Mouse (Mus musculus) liver, postnatal 0 days (tissue): ENCODE results near the gene Dusp27. TPM values are rescaled to one million over a fixed set of nuclear protein-coding genes. Genes with fewer than 3 reads are reported as not detected.

ENCODE experiments used
- ATAC-seq: fragments of 200-750 bp; cut with Nextera tagmentation; 2 replicates; pipeline ENCODE4 v1.8.0; 2017; ENCODE audit warnings: mild to moderate bottlenecking, moderate library complexity
- DNase-seq: peaks from one replicate; pipeline ENCODE4 v3.0.0-alpha.2; 2016
- H3K27ac ChIP-seq: fragments of 300-500 bp; sonication (generic); 2 replicates; pipeline ENCODE4 v1.5.1; 2014; ENCODE audit warnings: antibody characterized with exemption, moderate library complexity, mild to moderate bottlenecking, low read depth
- H3K27me3 ChIP-seq: fragments of 300-500 bp; sonication (generic); 2 replicates; pipeline ENCODE4 v1.6.1; 2014; ENCODE audit warnings: low read length, control low read depth, mixed read lengths; ENCODE audit not compliant: insufficient read depth
- H3K36me3 ChIP-seq: fragments of 300-500 bp; sonication (generic); replicated peaks from 2 replicates; pipeline ENCODE4 v1.6.1; 2014; ENCODE audit warnings: mild to moderate bottlenecking, control low read depth, low read length, moderate library complexity, mixed read lengths; ENCODE audit not compliant: insufficient read depth
- H3K4me1 ChIP-seq: fragments of 300-500 bp; sonication (generic); 2 replicates; pipeline ENCODE4 v1.6.1; 2014; ENCODE audit warnings: antibody characterized with exemption, mild to moderate bottlenecking, control low read depth; ENCODE audit not compliant: insufficient read depth
- H3K4me2 ChIP-seq: fragments of 300-500 bp; sonication (generic); 2 replicates; pipeline ENCODE4 v1.6.1; 2014; ENCODE audit warnings: low read depth, mild to moderate bottlenecking, low read length, moderate library complexity, mixed read lengths
- H3K4me3 ChIP-seq: fragments of 300-500 bp; sonication (generic); 2 replicates; pipeline ENCODE4 v1.5.1; 2014; ENCODE audit warnings: low read depth, low read length
- H3K9ac ChIP-seq: fragments of 300-500 bp; sonication (generic); replicated peaks from 2 replicates; pipeline ENCODE4 v1.6.1; 2014; ENCODE audit warnings: mild to moderate bottlenecking, moderate library complexity
- H3K9me3 ChIP-seq: fragments of 300-500 bp; sonication (generic); 2 replicates; pipeline ENCODE4 v1.6.1; 2016; ENCODE audit warnings: mild to moderate bottlenecking, control low read depth, low read length, mixed read lengths
- CTCF ChIP-seq: sonication (generic); IDR thresholded peaks from 2 replicates; pipeline ENCODE4 v1.5.1; 2016; ENCODE audit warnings: antibody characterized with exemption, low read depth
- EP300 ChIP-seq: IDR thresholded peaks from 2 replicates; pipeline ENCODE4 v1.6.1; 2016; ENCODE audit warnings: antibody characterized with exemption, low read depth, mild to moderate bottlenecking
- WGBS: fragments of 180-500 bp; shearing (Covaris S2); extraction: QIAGEN DNeasy Blood & Tissue Kit; methylation state at CpG from one replicate; pipeline ENCODE4 v1.1.7; 2014; ENCODE audit not compliant: insufficient replicate concordance; 5-methylcytosine and 5-hydroxymethylcytosine counted together
- polyA plus RNA-seq: library from polyadenylated mRNA; unstranded; fragments of >200 nt; fragmentation: Nextera tagmentation; extraction: Ambion mirVana; gene quantifications from 2 replicates; pipeline ENCODE4 v1.2.1, GENCODE M21; 2015

The Dusp27 gene
- polyA plus RNA-seq, 1 experiment from 2014 or later: 0.04 TPM

- no peak overlapping the region for H3K9ac ChIP-seq
- DNase-seq (no peak), ATAC-seq (no peak)
- H3K36me3 ChIP-seq: no peaks in the 10 kb centered on the region
- H3K4me2 ChIP-seq: no peak overlapping the region
- no peak for TF ChIP-seq EP300
- TF ChIP-seq CTCF: no peak
- H3K4me3 ChIP-seq: no peak overlapping the region
- no peak overlapping the region for H3K27ac ChIP-seq
- 31% methylated on average over 10 of the region's 10 CpGs for WGBS
- peaks cover 21% of the 10 kb centered on the region; the same call in 1 of the 2 replicates for H3K27me3 ChIP-seq
- H3K9me3 ChIP-seq: no peaks in the 10 kb centered on the region
- H3K4me1 ChIP-seq: peaks cover 2% of the 10 kb centered on the region; the same call in 1 of the 2 replicates
Observed at GRCm38 (mm10) chr1:166155113-166155494, 27.4 kb upstream of the Dusp27 start.

- peaks cover 2% of the 10 kb centered on the region; the same call in 1 of the 2 replicates for H3K4me1 ChIP-seq
- ATAC-seq: peak; percentile 59; the same call in 1 of the 2 replicates
- no peak overlapping the region for H3K9ac ChIP-seq
- no peaks in the 10 kb centered on the region for H3K36me3 ChIP-seq
- no peaks in the 10 kb centered on the region for H3K9me3 ChIP-seq
- no peak overlapping the region for H3K4me3 ChIP-seq
- H3K27me3 ChIP-seq: peaks cover 15% of the 10 kb centered on the region; the same call in 1 of the 2 replicates
- 13% methylated on average over 29 of the region's 29 CpGs for WGBS
- TF ChIP-seq EP300 (no peak), CTCF (peak; percentile 95)
- no peak overlapping the region for H3K27ac ChIP-seq
- H3K4me2 ChIP-seq: 0 out of 2 replicates have a peak overlapping the region, but pooled peaks have one; percentile 13
- DNase-seq: peak; percentile 83
Observed at GRCm38 (mm10) chr1:166154162-166155112, 26.7 kb upstream of the Dusp27 start.

GRCm38 (mm10) chr1:166153351-166154120, 25.8 kb upstream of the Dusp27 start:
- H3K4me2 ChIP-seq: no peak overlapping the region
- no peak overlapping the region for H3K4me3 ChIP-seq
- DNase-seq (peak; percentile 87), ATAC-seq (peak; percentile 69)
- H3K36me3 ChIP-seq: no peaks in the 10 kb centered on the region
- H3K27me3 ChIP-seq: peaks cover 12% of the 10 kb centered on the region; the same call in 1 of the 2 replicates
- peaks cover 2% of the 10 kb centered on the region; the same call in 1 of the 2 replicates for H3K4me1 ChIP-seq
- no peak overlapping the region for H3K27ac ChIP-seq
- TF ChIP-seq CTCF: peak; percentile 96
- no peak for TF ChIP-seq EP300
- 11% methylated on average over 18 of the region's 18 CpGs for WGBS
- H3K9ac ChIP-seq: no peak overlapping the region
- no peaks in the 10 kb centered on the region for H3K9me3 ChIP-seq

- TF ChIP-seq CTCF: no peak
- no peak for TF ChIP-seq EP300
- no peak overlapping the region for H3K4me2 ChIP-seq
- peaks cover 10% of the 10 kb centered on the region; the same call in 1 of the 2 replicates for H3K27me3 ChIP-seq
- no peak for DNase-seq
- no peak overlapping the region for H3K27ac ChIP-seq
- H3K36me3 ChIP-seq: no peaks in the 10 kb centered on the region
- H3K4me1 ChIP-seq: peaks cover 2% of the 10 kb centered on the region; the same call in 1 of the 2 replicates
- H3K9ac ChIP-seq: no peak overlapping the region
- no peak for ATAC-seq
- no peaks in the 10 kb centered on the region for H3K9me3 ChIP-seq
- WGBS: 84% methylated on average over 10 of the region's 10 CpGs
- no peak overlapping the region for H3K4me3 ChIP-seq
Observed at GRCm38 (mm10) chr1:166152034-166152433, 24.3 kb upstream of the Dusp27 start.

GRCm38 (mm10) chr1:166151341-166151740, 23.6 kb upstream of the Dusp27 start:
- WGBS: 65% methylated on average over 11 of the region's 11 CpGs
- Histone ChIP-seq H3K9ac (no peak overlapping the region), H3K36me3 (no peaks in the 10 kb centered on the region), H3K27ac (no peak overlapping the region), H3K9me3 (no peaks in the 10 kb centered on the region), H3K4me1 (peaks cover 2% of the 10 kb centered on the region; the same call in 1 of the 2 replicates), H3K4me3 (no peak overlapping the region), H3K27me3 (peaks cover 10% of the 10 kb centered on the region; the same call in 1 of the 2 replicates), H3K4me2 (no peak overlapping the region)
- DNase-seq (no peak), ATAC-seq (no peak)
- TF ChIP-seq CTCF: peak; percentile 24; the same call in 1 of the 2 replicates
- TF ChIP-seq EP300: no peak
